Mouse (Mus musculus): ENCODE results near the gene Pacrg.

Gene Pacrg

GRCm38 (mm10) chr17:10407031-10407722 is 432.9 kb downstream of the Pacrg start:
- DNase-seq (ENCODE audit: low spot score) = no peak

DNA sequence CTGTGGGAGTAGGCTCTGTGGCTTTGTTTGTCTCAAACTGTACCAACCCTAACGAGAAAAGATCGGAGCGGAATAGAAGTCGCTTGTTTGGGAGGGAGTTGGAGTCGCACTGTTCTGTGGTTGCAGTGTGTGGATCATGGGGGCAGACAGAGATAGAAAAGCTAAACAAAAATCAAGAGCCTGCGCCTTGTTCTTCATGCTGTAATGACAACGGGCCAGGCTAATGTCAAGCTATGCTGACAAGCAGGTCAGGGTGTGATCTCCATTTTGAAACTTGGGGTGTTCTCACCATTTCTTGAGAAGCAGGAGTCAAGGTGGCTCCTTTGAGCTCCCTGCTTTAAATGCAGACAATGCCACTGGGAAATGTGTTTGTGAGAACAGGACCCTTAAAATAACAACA is 433.8 kb downstream of the Pacrg start:
- no peak for DNase-seq (ENCODE audit: low spot score)

GRCm38 (mm10) chr17:10405906-10406305 is 434.2 kb downstream of the Pacrg start:
- DNase-seq (ENCODE audit: low spot score) = no peak

GRCm38 (mm10) chr17:10403186-10403585 is 436.9 kb downstream of the Pacrg start:
- DNase-seq (ENCODE audit: low spot score) = no peak

- no peak for DNase-seq (ENCODE audit: low spot score)
Measured at GRCm38 (mm10) chr17:10402064-10402640, 438.0 kb downstream of the Pacrg start.

DNA sequence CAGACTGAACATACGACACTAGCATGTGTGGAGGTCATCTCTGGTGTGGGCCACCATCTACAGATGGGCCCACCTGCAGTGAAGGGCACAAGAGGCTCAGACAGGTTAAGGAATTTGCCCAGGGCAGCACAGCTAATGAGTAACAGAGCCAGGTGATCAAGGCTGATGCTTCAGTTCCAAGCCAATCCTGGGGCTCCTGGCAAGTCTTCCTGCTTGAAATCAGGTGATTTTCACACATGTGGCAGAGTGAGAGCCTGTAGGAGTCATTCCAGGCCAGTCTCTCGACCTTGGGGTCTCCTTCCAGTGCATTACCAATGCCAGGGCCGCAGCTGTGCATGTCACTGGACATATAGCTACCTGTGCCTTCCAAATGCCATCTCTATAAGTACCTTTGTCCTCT is 438.6 kb downstream of the Pacrg start:
- DNase-seq (ENCODE audit: low spot score) = no peak

DNA sequence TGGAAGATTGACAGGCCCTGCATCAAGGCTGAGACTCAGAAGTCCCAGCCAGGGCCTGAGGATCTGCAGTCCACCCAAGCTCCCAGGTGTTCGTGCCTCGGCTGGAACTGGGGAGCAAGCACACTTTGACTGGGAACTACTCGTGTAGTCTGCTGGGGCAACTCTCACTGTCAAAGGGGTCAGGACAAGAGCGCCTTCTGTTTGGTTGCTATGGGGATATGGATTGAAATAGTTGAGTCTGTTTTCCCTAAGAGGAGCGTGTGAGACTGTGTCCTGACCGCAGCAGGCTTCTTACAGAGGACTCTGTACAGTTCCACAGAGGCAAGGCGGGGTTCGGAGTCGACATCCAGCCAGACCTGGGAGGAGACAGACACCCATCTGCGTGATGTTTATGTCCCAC is 440.4 kb downstream of the Pacrg start:
- DNase-seq (ENCODE audit: low spot score) = no peak

DNA sequence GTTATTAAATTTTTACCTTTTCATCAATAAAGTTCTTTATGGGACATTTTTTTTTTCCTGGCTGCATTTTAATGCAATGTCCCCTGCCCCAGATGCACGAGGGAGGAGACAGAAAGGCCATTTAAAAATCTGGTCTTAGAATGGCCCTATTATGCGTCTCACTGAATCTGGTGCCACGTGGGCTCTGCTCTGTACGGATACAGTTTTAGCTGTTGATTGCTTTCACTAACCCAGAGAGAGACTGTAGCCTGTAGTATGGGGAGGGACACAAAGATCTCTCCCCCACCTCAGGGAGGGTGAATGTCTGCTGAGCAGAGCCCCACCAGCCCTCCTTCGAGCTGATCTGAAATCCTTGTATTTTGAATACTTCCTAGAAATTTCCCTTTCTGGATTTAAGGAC is 441.2 kb downstream of the Pacrg start:
- no peak for DNase-seq (ENCODE audit: low spot score)

GRCm38 (mm10) chr17:10397924-10398627 is 442.0 kb downstream of the Pacrg start:
- no peak for DNase-seq (ENCODE audit: low spot score)

DNA sequence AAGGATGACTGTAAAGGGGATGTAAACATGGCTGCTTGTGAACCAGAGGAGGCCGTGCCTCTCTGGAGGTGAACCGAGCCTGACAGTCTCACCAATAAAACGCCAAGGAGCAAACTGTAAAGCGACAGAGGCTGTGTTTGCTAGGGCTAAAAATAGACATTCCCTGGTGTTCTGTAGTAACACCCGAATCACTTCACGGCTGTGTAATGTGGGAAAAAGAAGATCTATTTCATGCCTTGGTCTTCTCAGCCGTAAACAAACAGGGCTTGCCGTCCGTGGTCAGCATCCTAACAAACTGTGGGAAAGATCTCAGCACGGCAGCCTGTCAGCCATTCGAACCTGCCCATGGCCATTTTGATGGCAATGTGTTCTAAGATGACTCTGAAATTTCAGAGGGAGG is 442.8 kb downstream of the Pacrg start:
- no peak for DNase-seq (ENCODE audit: low spot score)

- DNase-seq (ENCODE audit: low spot score) = no peak
Measured at GRCm38 (mm10) chr17:10396863-10397262, 443.2 kb downstream of the Pacrg start.

DNA sequence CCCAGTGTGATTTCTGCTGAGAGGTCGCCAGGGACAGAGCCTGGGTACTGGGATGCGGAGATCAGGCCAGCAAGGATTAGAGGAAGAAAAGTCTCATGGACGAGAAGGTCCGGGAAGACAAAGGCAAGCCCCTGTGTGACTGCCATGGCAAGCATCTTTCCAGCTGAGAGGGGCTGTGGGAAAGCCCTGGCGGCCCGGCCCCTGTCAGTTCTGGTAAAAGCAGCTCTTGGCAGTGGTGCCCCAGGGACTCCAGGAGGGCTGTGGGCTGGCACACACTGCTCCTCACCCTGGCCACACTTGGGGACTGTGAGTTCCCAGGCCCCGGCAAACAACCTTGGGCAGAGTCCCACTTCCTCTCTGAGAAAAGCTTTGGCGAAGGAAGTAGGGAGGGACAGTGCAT is 445.3 kb downstream of the Pacrg start:
- no peak for DNase-seq (ENCODE audit: low spot score)

DNA sequence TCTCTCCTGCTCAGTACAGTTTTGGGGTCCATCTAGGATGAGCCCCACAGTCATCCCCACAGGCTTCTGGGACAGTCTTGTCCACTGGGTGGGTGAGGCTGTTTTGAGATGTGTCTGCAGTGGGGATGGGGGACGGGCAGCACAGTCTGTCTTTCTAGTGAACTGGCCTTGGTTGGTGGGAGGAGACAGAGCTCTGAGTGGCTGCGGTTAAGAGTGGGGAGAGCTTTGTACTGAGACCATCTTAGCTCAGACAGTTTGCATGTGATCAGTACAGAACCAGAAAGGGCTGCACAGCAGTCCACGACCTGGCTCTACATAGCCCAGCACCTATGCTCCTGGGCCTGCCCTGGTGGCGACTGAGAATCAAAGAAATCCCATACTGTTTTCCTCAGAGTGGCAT is 446.3 kb downstream of the Pacrg start:
- DNase-seq (ENCODE audit: low spot score) = no peak

DNA sequence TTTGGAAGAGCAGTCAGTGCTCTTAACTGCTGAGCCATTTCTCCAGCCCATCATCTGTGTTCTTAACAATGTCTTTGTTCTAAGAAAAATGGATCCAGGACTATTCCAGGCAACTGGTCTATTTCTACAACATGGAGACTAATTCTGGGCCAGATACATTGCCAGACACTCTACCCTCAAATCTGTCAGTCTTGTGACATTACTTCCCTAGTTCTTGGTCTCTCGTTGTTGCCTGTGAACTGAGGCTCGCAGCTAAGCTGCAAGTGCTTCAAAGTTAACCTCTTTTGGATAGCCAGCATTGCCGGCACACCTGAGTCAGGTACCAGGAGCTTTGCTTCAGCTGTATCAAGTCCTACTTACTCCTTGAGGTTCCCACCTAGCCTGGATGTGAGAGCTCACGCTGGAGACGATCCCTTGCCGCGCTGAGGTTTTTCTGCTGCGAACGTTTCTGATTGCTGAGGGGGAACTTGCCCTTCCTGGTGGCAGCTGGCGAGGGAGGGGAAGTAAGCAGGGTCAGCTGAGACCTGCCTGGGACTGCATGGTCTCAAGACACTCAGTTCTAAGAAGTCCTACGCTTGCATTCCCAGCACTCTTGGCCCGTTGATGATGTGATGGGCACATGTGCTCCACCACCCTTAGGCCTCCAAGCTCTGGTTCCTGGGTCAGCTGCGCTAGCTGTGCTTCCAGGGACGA is 447.6 kb downstream of the Pacrg start:
- DNase-seq (ENCODE audit: low spot score) = no peak

DNA sequence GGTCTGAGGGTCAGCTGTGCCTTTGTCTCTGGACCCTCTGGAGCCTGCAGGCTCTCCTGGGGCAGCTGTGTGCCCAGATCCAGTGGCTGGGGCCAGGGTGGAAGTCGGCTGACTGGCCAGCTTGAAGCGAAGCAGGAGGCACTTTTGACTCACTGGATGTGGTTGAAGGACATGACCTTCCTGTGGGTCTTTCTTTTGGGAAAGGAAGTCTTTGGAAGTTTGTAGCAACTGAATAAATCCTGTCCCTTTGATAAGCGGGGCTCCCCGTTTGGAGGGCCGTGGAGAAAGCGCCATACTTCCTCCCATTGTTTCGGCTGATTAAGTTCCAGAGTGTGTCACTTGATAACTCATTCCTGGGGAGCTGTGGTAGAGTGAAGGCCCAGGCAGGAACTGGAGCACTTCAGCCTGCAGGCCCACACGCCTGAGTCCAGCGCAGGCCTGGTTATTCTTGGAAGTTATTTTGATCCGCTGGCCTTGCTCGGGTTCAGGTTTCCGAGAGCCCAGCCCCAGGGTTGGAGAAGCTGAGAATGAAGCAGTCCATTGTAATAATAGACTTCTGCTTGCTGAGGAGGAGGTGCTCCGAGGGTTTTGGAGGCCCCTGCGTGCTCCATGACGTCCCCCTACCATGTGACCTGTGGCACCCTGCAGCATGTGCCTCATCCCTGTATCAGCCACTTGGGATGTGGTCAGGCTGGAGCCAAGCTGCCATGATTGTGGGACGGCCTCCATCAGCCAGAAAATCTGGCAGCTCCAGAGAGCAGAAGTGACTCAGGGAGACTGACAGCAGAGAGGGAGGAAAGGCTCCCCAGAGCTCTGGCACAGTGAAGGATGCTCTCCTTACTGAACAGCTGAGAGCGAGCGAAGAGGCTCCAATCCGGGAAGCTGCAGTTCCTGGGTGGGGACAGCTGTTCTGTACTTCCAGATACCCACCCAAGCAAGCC is 449.6 kb downstream of the Pacrg start:
- no peak for DNase-seq (ENCODE audit: low spot score)

- DNase-seq (ENCODE audit: low spot score) = no peak
Measured at GRCm38 (mm10) chr17:10389740-10390139, 450.4 kb downstream of the Pacrg start.

DNA sequence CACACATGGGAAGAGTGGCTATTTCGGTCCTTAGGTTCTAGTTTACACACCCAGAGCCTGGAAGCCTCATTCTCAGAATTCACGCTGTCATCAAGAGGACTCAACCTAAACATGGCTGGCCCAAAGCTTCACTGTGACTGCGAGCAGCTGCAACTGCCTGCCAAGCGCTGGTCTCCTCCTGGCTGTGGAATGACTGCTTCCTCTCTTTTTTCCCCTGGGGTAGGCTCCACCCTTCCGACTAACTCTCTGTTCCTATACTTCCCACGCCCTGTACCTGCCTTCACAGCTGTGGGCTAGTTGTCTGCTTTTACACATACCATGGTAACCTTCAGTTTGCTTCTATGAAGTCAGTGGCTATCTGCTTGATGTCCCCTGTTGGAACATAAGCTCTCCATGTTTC is 453.6 kb downstream of the Pacrg start:
- DNase-seq (ENCODE audit: low spot score) = no peak

GRCm38 (mm10) chr17:10383406-10383805 is 456.7 kb downstream of the Pacrg start:
- no peak for DNase-seq (ENCODE audit: low spot score)

- DNase-seq (ENCODE audit: low spot score) = no peak
Measured at GRCm38 (mm10) chr17:10378467-10379175, 461.5 kb downstream of the Pacrg start.

GRCm38 (mm10) chr17:10377606-10378005 is 462.5 kb downstream of the Pacrg start:
- DNase-seq (ENCODE audit: low spot score) = no peak

DNA sequence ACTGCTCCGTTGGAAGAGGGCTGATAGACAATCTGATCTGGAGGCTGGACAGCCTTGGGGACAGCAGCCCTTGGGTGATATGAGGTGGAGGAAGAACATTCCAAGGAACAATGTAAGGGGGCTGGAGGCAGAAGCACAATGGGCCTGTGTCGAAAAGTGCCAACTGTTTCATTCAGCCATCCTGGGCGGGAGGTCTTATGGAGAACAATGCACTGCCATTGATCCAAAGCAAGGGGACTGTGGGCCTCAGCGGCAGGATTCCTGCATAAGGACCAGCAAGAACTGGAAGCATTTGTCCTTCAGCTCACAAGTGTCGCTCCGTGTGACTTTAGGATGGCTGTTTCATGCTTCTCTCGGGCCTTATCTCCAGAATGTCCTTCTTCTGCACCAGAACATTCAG is 465.8 kb downstream of the Pacrg start:
- peak; percentile 60 for DNase-seq (ENCODE audit: low spot score)

All from retina, embryonic 14.5 days (tissue).